Mouse (Mus musculus) adrenal gland, postnatal 36 days (tissue): ENCODE measurements around the gene Rsph10b. TPM values are rescaled to one million over a fixed set of nuclear protein-coding genes. Genes with fewer than 3 reads are reported as not detected.
A peak's percentile ranks its signal among the peaks of the same experiment; 100 is the strongest.
"Not testable (repeated sequence)": the region's sequence is repeated elsewhere in the genome, so short reads cannot be mapped to it uniquely, and the experiment has no call there.

ENCODE experiments used
- DNase-seq, 2 experiments: peaks; one replicate each; pipeline ENCODE4 v3.0.0; 2021; ENCODE audit warnings: mixed read lengths in 1 of 2
- total RNA-seq, 2 experiments: library from RNA; stranded (reverse); gene quantifications; 2 replicates each; pipeline ENCODE4 v1.2.3; 2021

Rsph10b gene
- total RNA-seq, 2 experiments from 2014 or later, result 1.8 to 8.8 TPM

GRCm38 (mm10) chr5:143993849-143994248 is 61.0 kb downstream of the Rsph10b start:
- no peak for DNase-seq

DNA sequence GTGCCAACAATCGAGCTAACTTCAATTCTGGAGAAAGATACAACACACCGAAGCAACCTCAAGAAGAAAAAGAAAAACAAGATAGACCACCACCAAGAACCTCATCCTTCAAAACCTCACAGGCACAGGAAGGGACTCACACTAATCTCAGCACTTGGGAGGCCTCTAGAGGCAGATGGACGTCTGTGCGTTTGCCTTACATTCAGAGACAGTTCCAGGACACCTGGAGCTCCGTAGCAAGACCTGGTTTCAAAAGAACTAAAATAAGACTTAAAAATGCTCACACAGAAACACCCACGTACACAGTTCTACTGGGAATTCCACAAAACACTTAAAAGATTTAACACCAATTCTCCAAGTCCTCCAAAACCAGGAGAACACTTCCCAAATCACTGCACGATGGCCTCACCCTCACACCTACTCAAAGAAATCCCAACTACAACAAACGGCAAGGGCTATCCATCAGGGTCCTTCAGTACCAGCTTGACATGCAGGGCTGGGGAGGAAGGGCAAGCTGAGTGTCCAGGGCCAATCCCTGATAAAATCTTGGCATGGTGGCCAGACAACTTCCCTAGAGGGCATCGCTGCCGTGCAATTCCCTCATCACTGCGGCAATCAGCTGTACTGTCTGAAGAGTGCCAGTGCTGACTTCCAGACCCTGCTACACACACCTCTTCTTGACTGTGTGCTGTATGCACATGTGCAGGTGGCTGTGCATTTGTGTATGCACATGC is 62.0 kb downstream of the Rsph10b start:
- peak; percentile 33 to 53 for DNase-seq

DNA sequence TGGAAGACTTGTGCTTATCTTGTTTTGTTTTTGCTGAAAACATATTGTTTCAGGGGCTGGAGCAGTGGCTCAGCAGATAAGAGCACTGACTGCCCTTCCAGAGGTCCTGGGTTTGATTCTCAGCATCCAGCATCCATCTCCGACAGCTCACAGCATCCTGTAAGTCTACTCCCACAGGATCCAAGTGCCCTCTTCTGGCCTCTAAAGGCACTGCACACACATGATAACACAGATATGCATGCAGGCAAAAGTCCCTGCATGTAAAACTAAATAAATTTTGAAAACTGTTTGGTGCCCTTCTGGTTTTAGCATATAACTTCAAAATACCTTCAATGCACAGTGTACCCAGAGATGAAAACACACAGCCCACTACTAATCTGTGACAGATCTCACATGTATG is 66.6 kb downstream of the Rsph10b start:
- no peak for DNase-seq

- DNase-seq, result no peak
These were observed 69.8 kb downstream of the Rsph10b start for GRCm38 (mm10) chr5:144002461-144003192.

DNA sequence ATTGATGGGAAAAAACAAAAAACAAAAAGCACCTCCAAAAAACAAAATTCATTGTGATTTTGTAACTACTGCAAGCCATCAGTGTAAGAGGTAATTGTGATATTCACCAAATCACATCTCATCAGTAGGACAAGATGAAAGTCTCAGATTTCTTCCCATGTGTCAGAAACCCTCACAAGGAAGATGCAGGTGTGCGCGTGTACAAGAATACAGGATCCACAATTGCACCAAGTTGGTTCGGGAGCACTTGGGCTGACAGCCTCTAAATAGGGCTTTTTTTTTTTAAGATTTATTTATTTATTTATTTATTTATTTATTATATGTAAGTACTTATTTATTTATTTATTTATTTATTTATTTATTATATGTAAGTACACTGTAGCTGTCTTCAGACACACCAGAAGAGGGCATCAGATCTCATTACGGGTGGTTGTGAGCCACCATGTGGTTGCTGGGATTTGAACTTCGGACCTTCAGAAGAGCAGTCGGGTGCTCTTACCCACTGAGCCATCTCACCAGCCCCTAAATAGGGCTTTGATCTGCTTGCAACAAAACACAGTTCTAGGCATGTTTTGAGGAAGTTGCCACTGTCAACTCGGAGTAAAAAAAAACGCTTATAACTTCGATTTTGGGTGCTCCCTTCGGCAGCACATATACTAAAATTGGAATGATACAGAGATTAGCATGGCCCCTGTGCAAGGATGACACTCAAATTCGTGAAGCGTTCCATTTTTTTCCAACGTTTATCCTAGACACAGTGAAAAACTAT is 80.7 kb downstream of the Rsph10b start:
- not testable (repeated sequence) for DNase-seq

- DNase-seq, result peak; percentile 84 to 87
These were observed 81.9 kb downstream of the Rsph10b start, which contains the start of gene Ccz1 for GRCm38 (mm10) chr5:144014551-144015311. Gene Ccz1, minus strand, starts transcription at chr5:144014877.

GRCm38 (mm10) chr5:144015312-144015650 is 82.4 kb downstream of the Rsph10b start:
- DNase-seq, result no peak

- no peak for DNase-seq
These were observed 83.0 kb downstream of the Rsph10b start for GRCm38 (mm10) chr5:144015845-144016244.

- no peak for DNase-seq
These were observed 93.9 kb downstream of the Rsph10b start, which contains the start of gene Ocm for GRCm38 (mm10) chr5:144026620-144027263. Gene Ocm, minus strand, starts transcription at chr5:144026670.

GRCm38 (mm10) chr5:144032491-144032890 is 99.7 kb downstream of the Rsph10b start:
- no peak for DNase-seq

DNA sequence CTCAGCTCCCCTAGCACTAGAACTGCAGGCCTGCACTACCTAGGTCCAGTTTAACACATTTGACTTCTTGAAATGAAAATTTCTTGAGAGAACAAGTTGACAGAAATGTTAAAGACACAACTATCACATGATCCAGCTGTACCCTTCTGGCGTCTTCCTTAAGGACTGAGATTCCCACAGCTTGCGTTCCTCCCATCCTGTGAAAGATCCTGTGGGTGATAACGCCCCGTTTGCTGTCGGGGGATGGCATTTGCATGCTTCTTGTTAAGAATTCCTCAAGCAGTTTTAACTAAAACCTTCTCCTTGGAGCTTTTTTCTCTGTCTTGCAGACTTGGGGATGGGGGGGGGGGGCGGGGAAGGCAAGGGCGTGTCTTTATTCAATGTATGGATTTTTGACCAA is 101.7 kb downstream of the Rsph10b start:
- DNase-seq, result no peak

Other genes starting within 250 kb of the Rsph10b start
- gene Usp42, start 200.8 kb upstream of the Rsph10b start, total RNA-seq, result 10 to 100 TPM; 13.2 to 14.9 TPM
- gene Eif2ak1, start 115.2 kb upstream of the Rsph10b start, total RNA-seq, result 10 to 100 TPM; 34.9 to 39.2 TPM
- not detected for gene Ankrd61, start 35.4 kb upstream of the Rsph10b start, total RNA-seq
- 10 to 100 TPM; 38.3 to 39.0 TPM for gene Aimp2, start 23.2 kb upstream of the Rsph10b start, total RNA-seq
- gene Pms2, start 23.1 kb upstream of the Rsph10b start, total RNA-seq, result 1 to 10 TPM; 9.3 to 9.4 TPM
- gene Gm42421, start 4.9 kb upstream of the Rsph10b start, total RNA-seq, result under 1 TPM in 1 of 2 experiments, not detected in 1; 0.46 TPM
- 10 to 100 TPM; 54.1 to 62.9 TPM for gene Ccz1, start 81.8 kb downstream of the Rsph10b start, total RNA-seq
- gene Ocm, start 93.6 kb downstream of the Rsph10b start, total RNA-seq, result not detected
- gene Lmtk2, start 167.4 kb downstream of the Rsph10b start, total RNA-seq, result 10 to 100 TPM; 33.6 to 34.1 TPM